Mouse (Mus musculus): ENCODE measurements at regions not wholly inside any gene's neighbourhood (a gene's known extent, or its start where the extent isn't known, plus 50 kb on each side); places are given as distances from the start of the nearest gene placed in this dataset.

- TF ChIP-seq BHLHE40 (IDR thresholded peaks at IDR 0.05; ENCODE audit: borderline replicate concordance, low read depth, low read length), result no peak
- TF ChIP-seq KAT2A (conservative IDR thresholded peaks at IDR 0.05; ENCODE audit: low read depth, low read length), result no peak
- TF ChIP-seq CTCF (IDR thresholded peaks at IDR 0.05 in 2 of 3, conservative IDR thresholded peaks at IDR 0.05 in 1 of 3; ENCODE audit: control insufficient read depth in 1 of 3, insufficient read depth in 1 of 3, low read depth in 2 of 3, low read length in 3 of 3, poor library complexity in 1 of 3, severe bottlenecking in 1 of 3), result no peak
- TF ChIP-seq POLR2A (IDR thresholded peaks at IDR 0.05; ENCODE audit: control insufficient read depth in 1 of 2, insufficient read depth in 1 of 2, low read depth in 1 of 2, low read length in 2 of 2, poor library complexity in 1 of 2), result no peak
- no peak for TF ChIP-seq MAX (IDR thresholded peaks at IDR 0.05; ENCODE audit: low read length)
- no peak for TF ChIP-seq USF2 (IDR thresholded peaks at IDR 0.05; ENCODE audit: borderline replicate concordance in 1 of 2, insufficient read depth in 1 of 2, low read depth in 1 of 2, low read length in 2 of 2)
- TF ChIP-seq GATA1 (IDR thresholded peaks at IDR 0.05; ENCODE audit: low read depth, low read length), result no peak
- TF ChIP-seq MAZ (IDR thresholded peaks at IDR 0.05; ENCODE audit: low read depth, low read length), result no peak
- no peak for TF ChIP-seq ETS1 (IDR thresholded peaks at IDR 0.05; ENCODE audit: low read depth, low read length)
- no peak for TF ChIP-seq RCOR1 (IDR thresholded peaks at IDR 0.05; ENCODE audit: low read depth, low read length)
- TF ChIP-seq ZC3H11A (IDR thresholded peaks at IDR 0.05; ENCODE audit: low read depth, low read length), result no peak
- no peak for TF ChIP-seq JUND (IDR thresholded peaks at IDR 0.05; ENCODE audit: low read depth, low read length)
- no peak for TF ChIP-seq HCFC1 (IDR thresholded peaks at IDR 0.05; ENCODE audit: low read depth, low read length)
Observed at GRCm38 (mm10) chrX:140179850-140180249, 117.2 kb downstream of the Pih1h3b start.

Measured in MEL (cell line).